Mouse (Mus musculus): ENCODE results near the gene Ttc23.

GRCm38 (mm10) chr7:67617646-67618045 is 29.6 kb upstream of the Ttc23 start:
- no peak for TF ChIP-seq POLR2A (IDR thresholded peaks at IDR 0.05; ENCODE audit: low read depth, low read length)
- TF ChIP-seq CTCF (conservative IDR thresholded peaks at IDR 0.05; ENCODE audit: insufficient read depth, insufficient read length, low read depth, low read length): no peak
